Mouse (Mus musculus) bone marrow macrophage, adult 2 months (primary cell): ENCODE measurements at regions not wholly inside any gene's neighbourhood (a gene's known extent, or its start where the extent isn't known, plus 50 kb on each side); places are given as distances from the start of the nearest gene placed in this dataset.

ENCODE experiments used
- H3K27ac ChIP-seq: 2 replicates; pipeline ENCODE4 v1.5.1; 2012; ENCODE audit warnings: low read depth, low read length; ENCODE audit not compliant: insufficient read depth
- H3K4me1 ChIP-seq: 2 replicates; pipeline ENCODE4 v1.6.1; 2012; ENCODE audit warnings: low read length; ENCODE audit not compliant: control insufficient read depth, insufficient read depth
- H3K4me3 ChIP-seq: 2 replicates; pipeline ENCODE4 v1.5.1; 2012; ENCODE audit warnings: mild to moderate bottlenecking, low read length, moderate library complexity; ENCODE audit not compliant: insufficient read depth
- CTCF ChIP-seq: IDR thresholded peaks from 2 replicates; pipeline ENCODE4 v1.5.1; 2012; ENCODE audit warnings: low read depth, mild to moderate bottlenecking, low read length, moderate library complexity
- POLR2A ChIP-seq: IDR thresholded peaks from 2 replicates; pipeline ENCODE4 v1.6.1; 2012; ENCODE audit warnings: mild to moderate bottlenecking, low read depth, low read length, borderline replicate concordance

DNA sequence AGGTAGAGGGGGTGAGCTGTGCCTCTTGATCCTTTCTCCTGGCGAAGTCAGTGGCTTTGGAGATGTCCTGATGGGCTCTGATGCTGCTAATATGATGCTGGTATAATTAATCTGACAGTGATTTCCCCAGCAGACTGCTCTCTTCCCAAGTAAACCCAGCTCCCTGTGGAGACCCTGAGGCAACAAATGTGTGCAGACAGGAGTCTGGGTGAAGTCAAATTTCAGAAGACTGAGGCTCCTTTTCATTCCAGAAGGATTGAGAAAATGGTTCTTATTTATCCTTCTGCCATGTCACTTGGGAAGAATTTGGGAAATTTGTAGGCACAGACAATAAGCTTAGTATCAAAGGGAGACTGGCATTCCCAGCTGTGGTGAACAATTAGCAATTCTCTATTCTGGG is 1550.5 kb upstream of the Gm6569 start:
- Histone ChIP-seq H3K4me1 (no peaks in the 10 kb centered on the region), H3K4me3 (no peak overlapping the region), H3K27ac (no peak overlapping the region)
- TF ChIP-seq CTCF (no peak), POLR2A (no peak)

- H3K4me3 ChIP-seq: no peak overlapping the region
- H3K4me1 ChIP-seq: no peaks in the 10 kb centered on the region
- no peak for TF ChIP-seq CTCF
- TF ChIP-seq POLR2A: no peak
- no peak overlapping the region for H3K27ac ChIP-seq
Observed at GRCm38 (mm10) chr15:72296648-72297047, 1537.7 kb upstream of the Gm6569 start.

DNA sequence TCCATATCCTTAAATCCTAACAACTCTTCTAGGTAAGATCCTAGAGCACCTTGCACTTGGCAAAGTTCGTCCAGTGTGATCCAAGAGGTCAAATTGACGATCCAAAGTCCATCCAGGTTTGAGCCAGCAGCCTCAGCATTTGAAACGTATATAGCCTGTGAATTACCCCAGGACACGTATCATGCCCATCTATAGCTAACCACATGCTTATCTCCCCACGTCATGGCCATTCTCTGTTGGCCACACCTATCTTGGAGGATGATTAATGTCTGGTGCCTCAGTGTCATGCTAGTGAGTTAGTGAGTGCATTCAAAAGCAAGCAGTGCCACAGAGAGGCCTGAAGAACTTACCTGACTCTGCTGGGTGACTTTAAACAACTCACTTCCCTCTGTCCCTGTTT is 1521.9 kb upstream of the Gm6569 start:
- Histone ChIP-seq H3K27ac (no peak overlapping the region), H3K4me1 (no peaks in the 10 kb centered on the region), H3K4me3 (no peak overlapping the region)
- TF ChIP-seq CTCF: no peak
- no peak for TF ChIP-seq POLR2A

GRCm38 (mm10) chr15:72321528-72321927 is 1512.8 kb upstream of the Gm6569 start:
- no peak for TF ChIP-seq POLR2A
- TF ChIP-seq CTCF: no peak
- H3K4me3 ChIP-seq: no peak overlapping the region
- H3K27ac ChIP-seq: no peak overlapping the region
- no peaks in the 10 kb centered on the region for H3K4me1 ChIP-seq

DNA sequence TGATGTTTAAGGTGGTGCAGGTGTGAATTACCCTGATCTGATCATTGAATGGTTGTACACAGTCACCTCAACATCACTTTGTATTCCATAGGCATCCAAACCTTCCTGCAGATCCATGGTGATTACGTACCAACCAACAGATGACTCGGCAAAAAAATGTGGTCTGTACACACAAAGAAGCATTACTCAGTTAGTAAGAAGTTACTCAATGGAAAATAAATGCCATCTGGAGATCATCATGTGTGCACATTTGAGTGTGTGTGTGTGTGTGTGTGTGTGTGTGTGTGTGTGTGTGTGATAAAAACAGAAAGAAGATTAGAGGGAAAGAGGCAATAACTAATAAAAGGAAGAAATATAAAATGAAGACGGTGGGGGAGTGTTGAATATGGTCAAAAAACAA is 1512.2 kb upstream of the Gm6569 start:
- no peak overlapping the region for H3K4me3 ChIP-seq
- TF ChIP-seq POLR2A: no peak
- TF ChIP-seq CTCF: no peak
- no peak overlapping the region for H3K27ac ChIP-seq
- no peaks in the 10 kb centered on the region for H3K4me1 ChIP-seq

GRCm38 (mm10) chr15:72323158-72323557 is 1511.2 kb upstream of the Gm6569 start:
- H3K27ac ChIP-seq: no peak overlapping the region
- H3K4me3 ChIP-seq: no peak overlapping the region
- TF ChIP-seq CTCF (no peak), POLR2A (no peak)
- H3K4me1 ChIP-seq: no peaks in the 10 kb centered on the region

- TF ChIP-seq CTCF (no peak), POLR2A (no peak)
- H3K4me3 ChIP-seq: no peak overlapping the region
- H3K27ac ChIP-seq: no peak overlapping the region
- H3K4me1 ChIP-seq: no peaks in the 10 kb centered on the region
Observed at GRCm38 (mm10) chr15:72331262-72331661, 1503.1 kb upstream of the Gm6569 start.

- TF ChIP-seq POLR2A (no peak), CTCF (no peak)
- no peaks in the 10 kb centered on the region for H3K4me1 ChIP-seq
- H3K4me3 ChIP-seq: no peak overlapping the region
- H3K27ac ChIP-seq: no peak overlapping the region
Observed at GRCm38 (mm10) chr15:72334497-72334896, 1499.9 kb upstream of the Gm6569 start.

DNA sequence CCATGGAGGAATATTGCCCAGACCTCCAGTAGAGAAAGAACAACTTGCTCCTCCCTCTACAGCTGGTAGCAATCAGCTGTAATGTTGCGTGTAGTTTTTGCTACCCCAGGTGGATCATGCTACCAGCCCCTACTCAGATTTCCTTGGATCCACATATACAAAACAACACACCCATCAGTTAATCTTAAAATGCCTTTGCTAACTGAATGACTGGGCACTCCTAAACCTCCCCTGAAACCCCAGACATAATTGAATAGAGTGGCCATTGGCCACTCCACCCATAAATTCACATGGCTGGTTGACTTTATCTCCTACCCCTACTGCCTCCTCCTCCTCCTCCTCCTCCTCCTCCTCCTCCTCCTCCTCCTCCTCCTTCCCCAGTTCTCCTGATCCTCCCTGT is 1494.7 kb upstream of the Gm6569 start:
- TF ChIP-seq CTCF (no peak), POLR2A (no peak)
- Histone ChIP-seq H3K4me3 (no peak overlapping the region), H3K27ac (no peak overlapping the region), H3K4me1 (no peaks in the 10 kb centered on the region)

GRCm38 (mm10) chr15:72341991-72342390 is 1492.4 kb upstream of the Gm6569 start:
- H3K27ac ChIP-seq: no peak overlapping the region
- TF ChIP-seq POLR2A (no peak), CTCF (no peak)
- no peaks in the 10 kb centered on the region for H3K4me1 ChIP-seq
- no peak overlapping the region for H3K4me3 ChIP-seq

- H3K4me3 ChIP-seq: no peak overlapping the region
- TF ChIP-seq POLR2A: no peak
- no peak for TF ChIP-seq CTCF
Observed at GRCm38 (mm10) chr15:72342504-72342903, 1491.9 kb upstream of the Gm6569 start.

More at GRCm38 (mm10) chr15:72342504-72342903, 1491.9 kb upstream of the Gm6569 start:
- Histone ChIP-seq H3K27ac (no peak overlapping the region), H3K4me1 (no peaks in the 10 kb centered on the region)
